Mouse (Mus musculus) gastrocnemius, postnatal 36 days (tissue): ENCODE data around the gene Gm9837. TPM values are rescaled to one million over a fixed set of nuclear protein-coding genes. Genes with fewer than 3 reads are reported as not detected.

Experiments used
- DNase-seq, 2 experiments: peaks; one replicate each; pipeline ENCODE4 v3.0.0; 2022
- intact Hi-C: fragments of 180-260 bp; cut with DNase I; formaldehyde crosslinking; loops from one replicate; pipeline ENCODE4 v1.15.1; 2025
- total RNA-seq, 2 experiments: library from RNA; stranded (reverse); gene quantifications; 2 replicates each; pipeline ENCODE4 v1.2.3; 2021

Gene Gm9837
- total RNA-seq, 2 experiments from 2014 or later: not detected

- intact Hi-C loops: no loop called here
- DNase-seq: no peak
Measured at GRCm38 (mm10) chr11:53489007-53489406, 18.7 kb upstream of the Gm9837 start.

GRCm38 (mm10) chr11:53486822-53487594 lies 16.7 kb upstream of the Gm9837 start:
- no peak for DNase-seq
- intact Hi-C loops: no loop called here

- no peak for DNase-seq
- intact Hi-C loops: no loop called here
Measured at GRCm38 (mm10) chr11:53486351-53486750, 16.1 kb upstream of the Gm9837 start.

- intact Hi-C loops: no loop called here
- no peak for DNase-seq
Measured at GRCm38 (mm10) chr11:53485719-53486118, 15.4 kb upstream of the Gm9837 start.

GRCm38 (mm10) chr11:53483159-53483891 lies 13.0 kb upstream of the Gm9837 start:
- intact Hi-C loops: no loop called here
- no peak for DNase-seq

- intact Hi-C loops: no loop called here
- no peak for DNase-seq
Measured at GRCm38 (mm10) chr11:53481088-53481730, 10.9 kb upstream of the Gm9837 start.

GRCm38 (mm10) chr11:53479783-53480301 lies 9.6 kb upstream of the Gm9837 start, which contains the start of the genes Gm9945 and Sowaha:
Gene Gm9945, plus strand, starts transcription at chr11:53480166.
Gene Sowaha, minus strand, starts transcription at chr11:53480274.
- DNase-seq: no peak
- intact Hi-C loops: loop anchor here (10.0 kb wide), 1 partner anchor 85 kb away; the partner anchor contains the start of gene Kif3a

GRCm38 (mm10) chr11:53479171-53479782 lies 9.0 kb upstream of the Gm9837 start:
- intact Hi-C loops: loop anchor here (10.0 kb wide), 1 partner anchor 86 kb away; the partner anchor contains the start of gene Kif3a
- no peak for DNase-seq

GRCm38 (mm10) chr11:53478383-53479170 lies 8.3 kb upstream of the Gm9837 start:
- intact Hi-C loops: loop anchor here (10.0 kb wide), 1 partner anchor 86 kb away; the partner anchor contains the start of gene Kif3a
- DNase-seq: no peak

GRCm38 (mm10) chr11:53477833-53478232 lies 7.6 kb upstream of the Gm9837 start:
- intact Hi-C loops: loop anchor here (10.0 kb wide), 1 partner anchor 87 kb away; the partner anchor contains the start of gene Kif3a

GRCm38 (mm10) chr11:53475620-53476019 lies 5.3 kb upstream of the Gm9837 start:
- DNase-seq: no peak
- intact Hi-C loops: loop anchor here (10.0 kb wide), 1 partner anchor 89 kb away; the partner anchor contains the start of gene Kif3a

More at GRCm38 (mm10) chr11:53477833-53478232, 7.6 kb upstream of the Gm9837 start:
- no peak for DNase-seq

- intact Hi-C loops: loop anchor here (1.0 to 10.0 kb wide), 3 partner anchors 18 to 92 kb away; partner anchors contain the start of gene Kif3a
- DNase-seq: no peak
Measured at GRCm38 (mm10) chr11:53472709-53473108, 2.4 kb upstream of the Gm9837 start.

GRCm38 (mm10) chr11:53469294-53469967 lies 848 bp downstream of the Gm9837 start:
- DNase-seq: no peak
- intact Hi-C loops: loop anchor here (10.0 kb wide), 1 partner anchor 265 kb away; no protein-coding TSS in a partner anchor

GRCm38 (mm10) chr11:53466231-53466971 lies 3.9 kb downstream of the Gm9837 start:
- intact Hi-C loops: loop anchor here (10.0 kb wide), 1 partner anchor 268 kb away; no protein-coding TSS in a partner anchor
- peak; percentile 73 to 77 for DNase-seq

- intact Hi-C loops: loop anchor here (10.0 kb wide), 1 partner anchor 271 kb away; no protein-coding TSS in a partner anchor
- no peak for DNase-seq
Measured at GRCm38 (mm10) chr11:53463551-53464424, 6.5 kb downstream of the Gm9837 start.

- intact Hi-C loops: loop anchor here (10.0 kb wide), 1 partner anchor 273 kb away; no protein-coding TSS in a partner anchor
- no peak for DNase-seq
Measured at GRCm38 (mm10) chr11:53461727-53462126, 8.6 kb downstream of the Gm9837 start.
